Mouse (Mus musculus) limb, embryonic 14.5 days (tissue): ENCODE data around the gene Dera. TPM values are rescaled to one million over a fixed set of nuclear protein-coding genes. Genes with fewer than 3 reads are reported as not detected.

Experiments
- ATAC-seq: fragments of 200-750 bp; cut with Nextera tagmentation; 2 replicates; pipeline ENCODE4 v1.8.0; 2017; ENCODE audit warnings: low read depth, moderate number of reproducible peaks, moderate TSS enrichment; ENCODE audit not compliant: low FRiP score
- DNase-seq: peaks from one replicate; pipeline ENCODE4 v3.0.0-alpha.2; 2015; ENCODE audit warnings: low spot score
- H3K27ac ChIP-seq: fragments of 300-500 bp; sonication (generic); replicated peaks from 2 replicates; pipeline ENCODE4 v1.5.1; 2014; ENCODE audit warnings: low read depth, mild to moderate bottlenecking, low read length, moderate library complexity, mixed read lengths
- H3K27me3 ChIP-seq: fragments of 300-500 bp; sonication (generic); 2 replicates; pipeline ENCODE4 v1.6.1; 2014; ENCODE audit warnings: low read length, mixed read lengths; ENCODE audit not compliant: control insufficient read depth, insufficient read depth
- H3K36me3 ChIP-seq: fragments of 300-500 bp; sonication (generic); 2 replicates; pipeline ENCODE4 v1.6.1; 2014; ENCODE audit warnings: mild to moderate bottlenecking, low read length, moderate library complexity, mixed read lengths; ENCODE audit not compliant: control insufficient read depth, insufficient read depth
- H3K4me1 ChIP-seq: fragments of 300-500 bp; sonication (generic); 2 replicates; pipeline ENCODE4 v1.6.1; 2014; ENCODE audit warnings: antibody characterized with exemption, low read length, mixed read lengths; ENCODE audit not compliant: control insufficient read depth, insufficient read depth
- H3K4me2 ChIP-seq: fragments of 300-500 bp; sonication (generic); replicated peaks from 2 replicates; pipeline ENCODE4 v1.6.1; 2014; ENCODE audit warnings: low read depth, mild to moderate bottlenecking, low read length, moderate library complexity; ENCODE audit not compliant: severe bottlenecking
- H3K4me3 ChIP-seq: fragments of 300-500 bp; sonication (generic); replicated peaks from 2 replicates; pipeline ENCODE4 v1.5.1; 2014; ENCODE audit warnings: low read length
- H3K9ac ChIP-seq: fragments of 300-500 bp; sonication (generic); 2 replicates; pipeline ENCODE4 v1.6.1; 2014; ENCODE audit warnings: mild to moderate bottlenecking, low read depth, low read length, moderate library complexity; ENCODE audit not compliant: severe bottlenecking
- H3K9me3 ChIP-seq: fragments of 300-500 bp; sonication (generic); 2 replicates; pipeline ENCODE4 v1.6.1; 2016; ENCODE audit warnings: low read length; ENCODE audit not compliant: control insufficient read depth
- POLR2A ChIP-seq: fragments of 200-500 bp; IDR thresholded peaks from 2 replicates; pipeline ENCODE4 v1.8.0; 2012; ENCODE audit warnings: inconsistent platforms, mild to moderate bottlenecking, moderate library complexity, borderline replicate concordance; ENCODE audit not compliant: insufficient read depth, insufficient read length; ENCODE audit errors: extremely low read depth
- WGBS: fragments of 180-500 bp; shearing (Covaris S2); extraction: QIAGEN DNeasy Blood & Tissue Kit; methylation state at CpG from one replicate; pipeline ENCODE4 v1.1.7; 2014; 5-methylcytosine and 5-hydroxymethylcytosine counted together
- polyA plus RNA-seq, 2 experiments: library from polyadenylated mRNA; depleted of rRNA in 1 of 2; stranded (reverse) in 1 of 2; unstranded in 1 of 2; fragments of >200 nt; fragmentation: Nextera tagmentation in 1 of 2; extraction: Ambion mirVana in 1 of 2; gene quantifications; 2 replicates each; pipeline versions ENCODE4 v1.2.1 to v1.2.3; 2012 to 2014

The Dera gene
- polyA plus RNA-seq, 2 experiments, result 17.1 to 43.5 TPM

DNA sequence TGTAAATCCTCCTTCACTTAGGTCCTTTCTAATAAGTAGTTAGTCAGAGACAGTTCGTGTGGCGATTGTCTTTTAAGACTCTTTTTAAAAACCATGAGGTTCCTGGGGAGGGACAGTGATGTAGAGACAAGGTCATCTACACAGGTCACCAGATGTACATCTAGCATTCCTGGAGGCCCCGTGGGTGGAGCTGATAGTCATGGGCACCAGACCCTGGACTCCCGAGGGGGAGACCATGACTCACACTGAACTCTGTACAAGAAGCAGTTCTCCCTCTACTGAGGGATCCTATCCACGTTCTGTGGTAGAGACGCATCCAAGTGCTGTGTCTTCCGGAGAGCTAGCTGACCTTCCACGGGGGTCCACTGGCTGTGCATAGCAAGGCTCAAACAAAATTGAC is 22.6 kb downstream of the Dera start:
- WGBS, result 80% methylated on average over 8 of the region's 8 CpGs
- DNase-seq (no peak), ATAC-seq (no peak)
- no peak overlapping the region for H3K27ac ChIP-seq
- H3K36me3 ChIP-seq, result no peaks in the 10 kb centered on the region
- no peak for TF ChIP-seq POLR2A
- H3K4me1 ChIP-seq, result no peaks in the 10 kb centered on the region
- H3K27me3 ChIP-seq, result no peaks in the 10 kb centered on the region
- H3K9me3 ChIP-seq, result no peaks in the 10 kb centered on the region
- H3K9ac ChIP-seq, result no peak overlapping the region
- no peak overlapping the region for H3K4me2 ChIP-seq
- H3K4me3 ChIP-seq, result no peak overlapping the region

DNA sequence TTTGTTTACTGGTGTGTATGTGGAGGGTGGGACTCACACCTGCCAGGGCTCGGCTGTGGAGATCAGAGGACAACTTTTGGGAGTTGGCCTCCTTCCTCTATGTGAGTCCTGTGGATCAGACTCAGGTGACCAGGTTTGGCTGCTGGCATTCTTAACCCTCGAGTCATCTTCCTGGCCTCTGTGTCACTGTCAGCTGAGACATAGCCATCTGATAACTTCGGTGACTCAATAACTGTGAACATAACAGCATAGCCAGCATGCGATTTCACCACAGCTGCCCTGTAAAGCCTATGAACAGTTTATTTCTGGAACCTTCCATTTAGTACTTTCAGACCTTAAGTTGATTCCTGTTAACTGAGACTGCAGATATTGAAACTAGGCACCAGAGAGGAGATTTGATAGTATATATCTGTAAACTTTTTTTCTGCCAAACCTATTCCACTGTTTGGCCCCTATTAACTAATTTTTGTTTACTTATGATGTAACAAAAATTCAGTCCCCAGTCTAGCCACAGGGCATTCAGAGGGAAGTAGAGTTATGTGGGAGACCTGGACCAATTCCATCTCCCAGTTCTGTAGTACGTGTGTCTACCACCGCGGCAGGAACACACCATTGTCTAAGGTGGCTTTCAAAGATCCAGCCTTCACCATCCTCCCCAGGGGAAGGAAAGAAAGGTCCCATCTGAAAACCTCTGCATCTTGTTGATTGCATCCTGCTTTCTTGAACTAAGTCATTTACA is 29.7 kb downstream of the Dera start:
- H3K4me3 ChIP-seq, result no peak overlapping the region
- no peak overlapping the region for H3K4me2 ChIP-seq
- DNase-seq (no peak), ATAC-seq (no peak)
- H3K27ac ChIP-seq, result no peak overlapping the region
- H3K9me3 ChIP-seq, result no peaks in the 10 kb centered on the region
- H3K9ac ChIP-seq, result no peak overlapping the region
- 85% methylated on average over 7 of the region's 7 CpGs for WGBS
- H3K4me1 ChIP-seq, result 0 out of 2 replicates have a peak, but pooled peaks cover under 1% of the 10 kb centered on the region
- no peaks in the 10 kb centered on the region for H3K36me3 ChIP-seq
- H3K27me3 ChIP-seq, result no peaks in the 10 kb centered on the region
- TF ChIP-seq POLR2A, result no peak

- no peak overlapping the region for H3K9ac ChIP-seq
- 26% methylated on average over 9 of the region's 9 CpGs for WGBS
- H3K4me3 ChIP-seq, result no peak overlapping the region
- TF ChIP-seq POLR2A, result no peak
- H3K4me2 ChIP-seq, result no peak overlapping the region
- no peaks in the 10 kb centered on the region for H3K27me3 ChIP-seq
- H3K9me3 ChIP-seq, result no peaks in the 10 kb centered on the region
- no peaks in the 10 kb centered on the region for H3K36me3 ChIP-seq
- ATAC-seq, result 0 out of 2 replicates have a peak, but pooled peaks have one; percentile 26
- 0 out of 2 replicates have a peak, but pooled peaks cover 3% of the 10 kb centered on the region for H3K4me1 ChIP-seq
- H3K27ac ChIP-seq, result no peak overlapping the region
- peak; percentile 34 for DNase-seq
Measured at GRCm38 (mm10) chr6:137788976-137789590, 34.7 kb downstream of the Dera start.

DNA sequence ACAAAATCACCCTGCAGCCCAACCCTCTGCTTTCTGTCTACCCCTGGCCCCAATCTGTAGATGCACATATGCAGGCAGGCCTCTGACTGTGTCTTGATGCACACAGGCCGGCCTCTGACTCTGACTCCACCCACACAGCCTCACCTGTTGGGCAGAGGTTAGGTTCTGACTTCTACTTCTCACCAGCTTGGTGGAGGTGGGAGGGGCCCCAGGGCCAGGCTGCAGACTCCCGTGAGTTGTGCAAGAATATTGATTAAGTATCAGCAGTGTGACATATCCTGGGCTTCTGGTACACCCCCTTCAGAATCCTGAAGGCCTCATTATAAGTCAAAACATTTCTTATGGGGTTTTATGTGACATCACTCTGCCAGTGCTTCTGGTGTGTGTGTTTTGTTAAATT is 35.3 kb downstream of the Dera start:
- WGBS, result 44% methylated on average over 2 of the region's 2 CpGs
- Histone ChIP-seq H3K27me3 (no peaks in the 10 kb centered on the region), H3K9me3 (no peaks in the 10 kb centered on the region), H3K4me1 (0 out of 2 replicates have a peak, but pooled peaks cover 3% of the 10 kb centered on the region), H3K36me3 (no peaks in the 10 kb centered on the region), H3K4me3 (no peak overlapping the region), H3K27ac (no peak overlapping the region), H3K9ac (no peak overlapping the region), H3K4me2 (no peak overlapping the region)
- TF ChIP-seq POLR2A, result no peak
- DNase-seq (no peak), ATAC-seq (no peak)

- no peak overlapping the region for H3K9ac ChIP-seq
- peaks cover 10% of the 10 kb centered on the region; the same call in 1 of the 2 replicates for H3K9me3 ChIP-seq
- 32% methylated on average over 2 of the region's 2 CpGs for WGBS
- peaks cover 4% of the 10 kb centered on the region; the same call in 1 of the 2 replicates for H3K36me3 ChIP-seq
- no peak overlapping the region for H3K4me3 ChIP-seq
- ATAC-seq (no peak), DNase-seq (no peak)
- H3K4me2 ChIP-seq, result no peak overlapping the region
- TF ChIP-seq POLR2A, result no peak
- no peaks in the 10 kb centered on the region for H3K4me1 ChIP-seq
- H3K27me3 ChIP-seq, result no peaks in the 10 kb centered on the region
- H3K27ac ChIP-seq, result no peak overlapping the region
Measured at GRCm38 (mm10) chr6:137795494-137795893, 41.1 kb downstream of the Dera start.
